Mouse (Mus musculus) CD4-positive helper T cell, adult 2 months (primary cell): ENCODE data around the gene Cybrd1.

Source experiments
- DNase-seq: peaks from one replicate; pipeline ENCODE4 v3.0.0-alpha.2; 2012; ENCODE audit warnings: low read depth, missing footprints, low spot score

Cybrd1 gene

DNA sequence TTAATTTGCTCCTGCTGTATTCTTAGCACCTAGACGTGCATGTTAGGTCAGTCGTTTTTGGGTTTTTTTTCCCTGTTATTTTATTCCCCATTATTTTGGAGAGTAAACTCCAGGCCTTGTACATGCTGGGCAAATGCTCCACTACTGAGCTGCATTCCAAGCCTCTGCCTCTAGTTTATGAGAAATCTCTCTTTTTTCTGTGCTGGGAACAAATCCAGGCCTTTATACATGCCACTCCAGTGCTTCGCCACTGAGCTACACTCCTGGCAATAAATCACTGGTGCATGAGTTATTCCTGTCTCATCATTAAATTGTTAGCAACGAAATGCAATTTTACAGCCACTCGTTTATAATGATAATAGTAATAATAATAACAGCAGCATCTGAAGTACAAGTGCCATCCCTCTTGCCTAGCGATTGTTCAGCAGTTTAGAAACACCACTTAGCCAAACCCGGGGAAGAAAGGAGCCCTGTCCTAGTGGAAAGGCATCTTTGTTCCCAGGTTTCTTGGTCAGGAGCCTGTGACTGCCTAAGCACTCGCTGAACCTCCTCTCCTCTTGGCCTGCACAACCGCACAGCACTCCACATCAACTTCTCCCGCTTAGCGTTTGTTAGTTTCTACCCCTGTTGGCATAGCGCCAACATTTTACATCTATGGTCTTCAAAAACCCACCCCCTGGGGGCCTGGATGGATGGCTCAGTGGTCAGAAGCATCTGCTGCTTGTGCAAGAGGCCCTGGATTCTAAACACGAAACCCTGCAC is 4.7 kb downstream of the Cybrd1 start:
- DNase-seq = no peak

DNA sequence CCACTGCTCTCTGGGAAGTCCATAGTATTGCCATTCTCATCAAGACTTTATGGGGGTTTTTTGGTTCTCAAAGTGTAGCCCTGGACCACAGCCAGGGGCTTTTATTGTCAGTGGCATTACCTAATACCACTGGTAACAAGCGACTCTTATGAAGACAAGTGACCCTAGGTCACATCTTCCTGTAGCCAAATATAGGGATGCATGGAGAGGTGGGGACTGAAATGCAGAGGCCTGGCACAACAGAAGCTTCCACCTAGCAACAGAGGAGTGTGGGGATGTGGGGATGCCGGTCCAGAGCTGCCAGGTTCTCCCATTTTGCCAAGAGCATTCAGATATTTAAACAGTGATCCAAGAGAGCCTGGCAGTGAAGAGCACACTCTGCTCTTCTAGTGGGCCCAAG is 5.9 kb downstream of the Cybrd1 start:
- no peak for DNase-seq

DNA sequence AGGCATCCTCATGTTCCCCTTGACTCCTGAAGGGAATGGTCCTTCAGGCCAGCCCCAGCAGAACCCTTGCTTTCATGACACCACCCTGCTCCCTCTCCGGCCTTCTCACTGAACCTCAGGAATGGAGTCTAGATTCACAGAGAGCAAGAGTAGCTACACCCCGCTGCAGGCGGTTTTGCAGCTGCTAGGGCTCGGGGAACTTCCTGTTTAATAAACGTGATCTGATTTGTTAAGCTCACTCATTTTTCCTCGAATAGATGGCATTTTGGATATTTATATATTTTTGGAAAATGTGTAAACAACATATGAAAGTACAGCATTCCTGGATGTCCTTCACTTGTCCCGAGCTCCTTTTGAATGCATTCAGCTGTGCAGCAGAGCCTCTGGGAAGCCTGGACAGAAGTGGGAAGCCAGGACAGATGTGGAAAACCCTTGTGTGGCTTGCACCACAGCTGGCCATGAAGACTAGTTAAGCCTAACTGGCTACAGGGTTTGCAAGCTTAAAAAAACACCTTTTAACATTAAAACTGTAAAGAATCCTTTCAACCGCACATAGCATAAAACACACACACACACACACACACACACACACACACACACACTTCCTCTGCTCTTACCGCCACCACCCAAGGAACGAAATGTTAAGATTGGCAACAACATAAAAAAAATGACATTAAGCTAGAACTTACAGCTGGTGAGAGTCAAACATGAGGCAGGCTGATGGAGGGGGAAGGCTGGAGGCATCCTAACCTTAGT is 10.2 kb downstream of the Cybrd1 start:
- peak; percentile 69 for DNase-seq

DNA sequence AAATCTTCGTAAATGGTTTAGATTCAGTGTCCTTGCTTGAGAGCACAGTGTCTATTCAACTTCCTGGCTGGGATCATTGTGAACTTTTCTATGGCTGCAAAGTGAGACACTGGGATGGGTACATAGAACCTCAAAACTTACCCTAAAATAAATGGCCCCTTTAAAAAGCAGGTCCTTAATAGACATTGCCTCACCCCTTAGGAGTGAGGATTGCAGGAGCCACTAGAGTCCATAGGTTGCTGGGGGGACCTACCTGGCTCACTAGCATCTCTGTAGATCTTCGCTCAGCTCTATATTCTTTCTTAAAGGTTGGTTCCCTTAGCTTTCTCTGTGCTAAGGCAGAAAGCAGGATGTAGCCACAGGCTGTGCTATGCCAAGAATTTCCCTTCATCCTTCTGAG is 12.6 kb downstream of the Cybrd1 start:
- DNase-seq = no peak

DNA sequence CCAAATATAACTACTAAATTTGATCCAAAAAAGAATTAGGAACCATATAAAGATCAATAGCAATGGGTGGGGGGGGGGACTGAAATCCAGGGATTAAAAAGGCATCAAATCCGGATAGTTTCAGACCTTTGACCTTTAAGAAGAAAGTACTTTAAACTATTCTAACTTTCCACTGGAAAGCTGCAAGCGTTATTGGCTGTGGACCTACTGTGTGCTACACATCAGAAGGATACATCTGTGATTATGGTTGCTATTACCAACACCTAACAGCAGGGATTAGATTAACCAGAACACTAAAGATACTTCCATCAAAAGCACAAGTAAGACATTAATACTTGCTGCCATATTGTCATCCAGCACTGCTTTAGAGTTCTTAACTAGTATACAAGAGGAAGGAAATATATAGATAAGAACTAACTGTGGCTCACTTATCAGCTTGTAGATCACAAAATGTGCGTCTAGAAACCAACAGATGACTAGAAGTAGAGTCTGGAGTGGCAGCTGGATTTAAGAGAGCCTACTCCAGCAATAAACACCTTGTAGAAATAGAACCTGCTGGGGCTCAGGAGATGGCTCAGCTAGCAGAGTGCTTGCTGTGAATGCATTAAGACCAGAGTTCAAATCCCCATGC is 14.3 kb downstream of the Cybrd1 start:
- DNase-seq = peak; percentile 40

DNA sequence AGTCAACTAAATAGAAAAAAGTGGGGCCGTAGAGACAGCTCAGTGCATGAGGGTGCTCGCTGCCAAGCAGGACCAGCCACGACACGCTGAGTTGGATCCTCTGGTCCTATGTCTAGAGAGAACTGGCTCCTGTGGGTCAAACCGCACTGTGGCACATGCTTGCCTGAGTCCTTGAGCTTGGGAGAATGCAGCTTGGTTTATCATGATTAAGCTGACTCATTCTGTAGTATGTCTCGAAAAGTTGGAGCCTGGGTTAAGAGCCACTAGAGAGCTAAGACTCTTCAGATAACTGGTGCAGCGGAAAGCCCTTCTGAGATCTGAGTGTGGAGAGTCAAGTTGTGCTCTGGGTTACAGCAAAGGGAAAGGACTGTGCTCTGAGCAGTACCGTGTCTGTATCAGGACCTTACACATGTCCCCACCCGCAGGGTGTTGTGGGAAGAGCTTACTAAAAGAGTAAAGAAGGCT is 16.4 kb downstream of the Cybrd1 start:
- DNase-seq = no peak

DNA sequence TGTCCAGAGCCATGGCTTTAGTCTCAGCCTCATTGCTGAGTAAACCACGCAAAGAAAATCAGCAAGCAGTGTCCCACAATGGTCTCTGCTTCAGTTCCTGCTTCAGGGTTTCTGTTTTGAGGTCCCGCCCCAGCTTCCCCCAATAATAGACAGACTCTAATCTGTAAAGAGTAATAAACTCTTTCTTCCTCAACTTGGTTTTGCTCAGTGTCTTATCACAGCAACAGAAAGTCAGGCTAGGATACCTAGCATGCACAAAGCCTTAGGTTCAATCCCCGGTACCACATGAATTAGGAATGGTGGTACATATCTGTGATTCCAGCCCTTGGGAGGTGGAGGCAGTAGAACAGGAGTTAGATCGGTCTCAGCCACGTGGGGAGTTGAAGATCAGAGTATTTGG is 17.1 kb downstream of the Cybrd1 start:
- DNase-seq = no peak

DNA sequence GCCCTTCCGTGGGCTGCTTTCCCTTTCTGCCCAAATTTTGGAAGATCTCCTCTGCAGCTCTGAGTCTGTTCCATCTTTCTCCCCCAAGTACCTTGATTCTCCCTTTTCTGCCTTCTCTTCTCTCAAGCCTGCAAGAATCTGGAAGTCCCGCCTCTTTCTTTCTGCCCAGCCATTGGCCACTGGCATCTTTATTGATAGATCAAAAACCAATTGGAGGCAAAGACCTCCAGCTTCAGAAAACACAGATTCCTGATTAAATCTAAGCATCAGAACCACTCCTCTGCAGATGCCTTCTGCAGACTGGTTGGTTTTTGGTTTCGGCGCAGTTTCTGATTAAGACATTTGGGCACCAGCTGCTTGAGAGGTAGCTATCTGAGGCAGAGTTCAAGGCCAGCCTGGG is 22.9 kb downstream of the Cybrd1 start:
- DNase-seq = no peak

DNA sequence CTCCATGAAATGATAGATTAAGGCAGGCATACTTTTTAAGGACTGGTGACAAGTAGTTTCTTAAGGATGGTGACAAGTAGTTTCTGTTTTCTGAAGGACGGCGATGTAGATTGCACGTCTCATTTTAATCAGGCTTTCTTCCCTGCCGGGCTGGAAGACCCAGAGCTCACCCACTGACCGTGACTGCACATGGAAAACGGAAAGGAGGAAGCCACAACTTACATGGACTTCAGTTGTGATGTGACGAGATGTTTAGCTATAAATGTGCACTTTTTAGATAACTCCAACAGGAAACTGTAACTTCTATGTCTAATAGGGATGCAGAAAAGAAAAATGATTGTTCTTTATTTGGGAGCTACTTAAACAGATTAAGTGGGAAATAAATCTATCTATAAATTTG is 24.7 kb downstream of the Cybrd1 start:
- no peak for DNase-seq

DNA sequence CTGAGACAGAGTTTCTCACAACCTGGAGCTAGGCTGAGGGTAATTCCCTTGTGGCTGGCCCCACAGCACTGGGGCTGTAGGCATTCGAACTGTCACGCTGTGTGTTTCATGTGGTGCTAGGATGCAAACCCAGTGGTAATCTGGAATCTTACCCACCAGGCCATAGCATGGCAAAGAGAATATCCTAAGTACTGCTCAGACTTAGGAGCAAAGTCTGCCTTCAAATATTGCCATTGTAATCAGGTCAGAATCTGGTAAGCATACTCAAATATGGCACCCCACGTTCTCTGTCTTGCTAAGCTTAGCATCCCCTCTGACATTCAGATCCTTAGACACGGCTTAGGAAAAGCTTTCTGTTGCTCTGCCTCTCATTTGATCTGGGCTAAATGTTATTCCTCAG is 28.1 kb downstream of the Cybrd1 start:
- DNase-seq = no peak

DNA sequence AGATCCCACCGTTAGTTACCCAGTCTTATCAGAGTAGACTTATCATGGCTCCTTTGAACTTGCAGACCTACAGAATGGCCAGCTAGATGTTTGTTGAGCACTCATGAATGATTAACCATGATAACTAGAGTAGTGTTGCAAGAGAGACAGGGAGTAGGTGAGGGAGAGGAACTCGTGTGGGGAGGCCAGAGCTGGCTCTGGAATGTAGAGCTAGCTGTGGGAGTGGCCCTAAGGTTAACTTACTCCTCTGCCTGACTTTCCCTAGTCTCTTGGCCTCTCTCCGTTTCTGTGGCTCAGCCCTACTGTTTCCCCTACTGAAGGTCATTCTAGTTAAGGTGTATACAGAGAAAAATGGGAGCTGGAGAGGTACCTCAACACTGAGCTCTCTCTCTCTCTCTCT is 28.5 kb downstream of the Cybrd1 start:
- DNase-seq = no peak

DNA sequence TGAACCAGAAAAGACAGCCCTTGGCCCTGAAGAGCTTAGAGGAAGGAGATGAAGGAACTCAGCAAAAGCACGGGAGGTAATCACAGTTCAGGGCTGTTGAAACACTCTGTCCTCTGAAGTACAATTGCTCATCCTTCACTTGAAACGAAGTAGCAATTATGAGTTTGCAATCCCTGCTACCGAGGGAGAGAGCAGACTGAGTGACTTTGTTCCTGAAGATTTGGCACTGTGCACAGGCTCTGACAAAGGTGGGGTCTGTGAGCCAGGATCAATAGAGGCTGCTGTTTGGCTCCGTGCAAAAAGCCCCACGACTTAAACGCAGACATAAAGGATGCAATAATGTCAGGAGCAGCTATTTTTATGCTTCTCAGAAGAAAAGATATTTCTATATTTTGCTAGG is 30.1 kb downstream of the Cybrd1 start:
- DNase-seq = no peak

DNA sequence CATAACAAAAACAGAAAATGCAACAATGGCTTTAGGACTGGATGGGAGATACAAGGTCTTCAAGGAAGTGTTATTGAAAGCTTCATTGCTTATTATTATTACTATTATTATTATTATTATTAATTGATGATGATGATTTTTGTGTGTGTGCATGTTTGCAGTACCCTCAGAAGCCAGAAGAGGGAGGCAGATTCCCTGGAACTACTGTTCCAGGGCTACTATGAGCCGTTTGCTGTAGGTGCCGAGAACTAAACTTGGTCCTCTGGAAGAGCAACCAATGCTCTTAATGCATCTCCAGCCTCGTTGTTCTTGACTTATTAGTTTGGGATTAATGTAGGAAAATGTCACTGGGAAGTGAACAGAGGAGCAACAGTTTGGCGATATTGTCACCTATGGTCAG is 34.4 kb downstream of the Cybrd1 start:
- no peak for DNase-seq

DNA sequence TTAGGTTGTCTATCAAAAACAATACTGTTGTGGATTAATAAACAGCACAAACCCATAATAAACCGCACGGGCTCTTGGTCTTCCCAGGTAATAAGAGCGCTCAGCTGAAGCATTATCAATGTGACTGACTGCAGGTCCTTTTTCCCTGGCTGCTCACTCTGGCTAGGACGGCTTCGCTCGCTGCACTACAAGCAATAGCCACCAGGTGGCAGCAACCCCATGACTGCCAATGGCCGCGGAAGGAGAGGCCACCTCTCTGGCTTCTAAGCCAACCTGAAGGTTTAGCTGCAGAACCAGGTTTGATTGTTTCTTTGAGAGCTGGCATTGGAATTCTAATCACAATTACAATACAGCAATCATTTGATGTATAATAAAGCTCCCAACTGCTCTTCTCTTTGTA is 37.8 kb downstream of the Cybrd1 start:
- peak; percentile 58 for DNase-seq

DNA sequence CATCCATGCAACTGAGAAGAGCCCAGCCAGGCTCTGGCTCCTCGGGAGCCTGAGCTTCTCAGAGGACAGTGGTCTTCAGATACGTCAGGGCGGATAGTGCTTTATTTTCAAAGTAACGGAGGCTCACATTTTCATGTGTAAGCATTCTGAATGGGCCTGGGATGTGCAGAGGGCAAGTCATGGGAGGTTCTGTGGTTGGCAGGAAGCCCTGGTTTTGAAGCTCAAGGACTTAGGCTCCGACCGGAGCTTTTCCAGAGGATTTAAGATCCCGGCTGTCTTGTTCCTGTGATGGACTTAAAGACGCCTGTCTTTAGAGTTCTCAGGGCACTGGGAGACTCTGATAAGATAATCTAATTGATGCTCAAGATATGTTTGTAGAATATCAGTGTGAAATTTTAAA is 38.7 kb downstream of the Cybrd1 start:
- DNase-seq = no peak

DNA sequence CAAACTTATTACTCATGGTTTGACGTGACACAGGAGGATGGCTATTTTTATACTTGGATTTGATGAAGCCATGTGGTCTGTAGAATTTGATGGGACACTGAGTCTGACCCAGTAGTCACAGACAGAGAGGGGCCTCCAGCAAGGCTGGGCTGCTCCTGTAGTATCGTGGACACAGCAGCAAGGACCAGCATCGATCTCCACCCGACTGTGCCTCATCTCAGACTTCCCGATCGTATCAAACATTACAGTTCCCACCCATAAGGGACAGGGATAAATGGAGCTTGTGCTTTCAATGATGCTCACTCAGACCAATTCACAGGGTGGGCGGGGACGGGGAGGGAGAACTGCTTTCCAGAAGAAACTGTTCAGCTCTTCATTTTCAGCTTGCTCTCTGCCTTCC is 40.2 kb downstream of the Cybrd1 start:
- DNase-seq = no peak

DNA sequence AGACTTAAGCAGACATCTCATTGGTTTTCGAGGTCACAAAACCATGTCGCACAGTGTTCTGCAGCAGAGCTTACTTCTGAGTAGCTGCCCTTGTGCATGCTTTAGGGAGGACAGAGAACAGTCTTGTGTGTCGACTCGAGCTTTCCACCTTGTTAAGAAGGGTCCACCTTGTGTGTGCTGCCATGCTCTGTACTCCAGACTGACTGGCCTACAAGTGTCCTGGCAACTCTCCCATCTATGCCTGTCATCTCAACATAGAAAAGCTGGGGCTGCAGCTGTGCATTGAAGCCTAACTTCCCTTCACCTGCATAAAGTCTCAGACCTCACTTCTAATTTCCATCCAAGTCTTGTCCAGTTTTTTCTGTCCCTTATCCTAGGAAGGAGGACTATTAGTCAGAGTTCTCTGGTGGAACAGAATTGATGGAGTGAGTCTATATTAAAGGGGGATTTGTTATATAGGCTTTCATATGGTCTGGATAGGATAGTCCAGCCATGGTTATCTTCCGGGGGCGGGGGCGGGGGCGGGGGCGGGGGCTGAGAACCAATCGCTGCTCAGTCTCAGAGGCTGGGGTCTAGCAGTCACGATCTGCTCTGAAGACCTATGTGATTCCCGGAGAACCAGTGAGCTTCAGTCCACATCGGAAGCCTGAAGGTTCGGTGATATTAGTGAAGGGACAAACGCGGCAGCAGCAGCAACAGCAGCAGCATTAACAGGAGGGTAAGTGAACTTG is 42.0 kb downstream of the Cybrd1 start:
- no peak for DNase-seq

DNA sequence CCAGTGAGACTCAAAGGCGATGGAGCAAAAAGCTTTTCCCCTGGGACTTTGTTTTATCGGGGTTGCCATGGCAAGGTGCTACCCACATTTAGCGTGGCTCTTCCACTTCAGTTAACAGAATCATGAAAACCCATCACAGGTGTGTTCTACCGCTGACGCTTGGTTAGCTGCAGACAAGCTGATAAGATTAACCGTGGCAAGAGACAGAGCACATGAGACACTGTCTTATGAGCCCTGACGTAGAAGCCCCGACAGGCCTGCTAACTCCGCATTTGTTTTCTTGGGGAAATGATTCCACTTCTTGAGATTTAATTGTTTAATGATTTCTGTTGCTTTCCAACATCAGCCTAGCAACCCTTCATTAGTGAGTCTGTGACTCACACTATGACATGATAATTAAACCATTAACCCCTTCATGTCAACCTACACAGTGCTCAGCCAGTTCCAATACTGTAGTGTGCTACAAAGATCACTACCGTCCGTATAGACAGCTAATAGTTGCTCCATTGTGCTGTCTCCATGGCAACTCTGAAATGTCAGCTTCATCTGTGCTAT is 42.7 kb downstream of the Cybrd1 start:
- no peak for DNase-seq

DNA sequence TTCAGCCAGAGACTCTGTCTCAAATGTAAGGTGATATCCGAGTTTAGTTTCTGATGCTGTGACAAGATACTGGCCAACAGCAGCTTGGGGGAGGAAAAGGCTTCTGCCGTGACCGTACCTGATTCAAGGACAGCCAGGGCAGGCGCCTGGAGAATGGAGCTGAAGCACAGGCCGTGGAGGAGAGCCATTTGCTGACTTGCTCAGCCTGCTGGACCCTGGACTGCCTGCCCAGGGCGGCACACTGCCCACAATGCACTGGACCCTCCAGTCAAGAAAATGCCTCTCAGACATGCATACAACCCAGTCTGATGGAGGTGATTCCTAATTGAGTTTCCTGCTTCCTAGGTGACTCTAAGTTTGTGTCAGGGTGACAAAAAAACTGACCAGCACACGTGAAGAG is 43.8 kb downstream of the Cybrd1 start:
- no peak for DNase-seq

DNA sequence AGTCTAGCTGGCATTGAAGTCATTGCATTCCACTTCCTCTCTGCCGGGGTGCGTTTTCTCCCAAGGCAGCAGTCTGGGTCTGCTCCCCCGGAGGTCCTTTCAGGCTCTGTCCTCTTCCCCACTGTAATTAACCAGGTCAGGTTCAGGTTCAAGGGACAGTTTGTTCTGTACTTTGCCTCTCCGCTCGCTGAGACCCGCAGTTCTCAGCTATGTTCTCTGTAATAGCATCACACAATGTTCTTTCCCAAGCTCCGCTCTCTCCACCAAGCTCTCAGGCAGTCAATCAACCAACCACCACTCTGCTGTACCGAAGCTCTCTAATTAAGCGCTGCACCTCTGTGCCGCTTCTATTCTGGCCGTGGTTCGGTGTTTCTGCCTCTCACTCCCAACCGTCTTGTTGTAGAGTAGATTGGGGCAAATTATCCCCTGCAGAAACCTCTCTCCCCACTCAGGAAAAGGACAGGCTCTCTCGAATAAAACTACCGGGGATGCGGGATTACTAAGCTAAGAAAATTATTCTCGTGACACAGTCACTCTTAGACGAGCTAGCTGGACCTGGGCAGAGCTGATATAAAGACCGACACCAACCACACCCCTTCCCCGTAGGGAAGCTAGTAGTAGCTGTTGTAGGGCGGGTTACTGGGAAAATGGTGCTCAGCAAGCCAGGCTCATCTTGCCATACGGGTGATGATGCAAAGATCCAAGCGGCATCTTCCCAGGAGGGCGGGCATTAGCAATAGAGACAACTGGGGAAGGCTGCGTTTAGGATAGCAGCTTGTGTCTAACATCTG is 45.3 kb downstream of the Cybrd1 start:
- no peak for DNase-seq

DNA sequence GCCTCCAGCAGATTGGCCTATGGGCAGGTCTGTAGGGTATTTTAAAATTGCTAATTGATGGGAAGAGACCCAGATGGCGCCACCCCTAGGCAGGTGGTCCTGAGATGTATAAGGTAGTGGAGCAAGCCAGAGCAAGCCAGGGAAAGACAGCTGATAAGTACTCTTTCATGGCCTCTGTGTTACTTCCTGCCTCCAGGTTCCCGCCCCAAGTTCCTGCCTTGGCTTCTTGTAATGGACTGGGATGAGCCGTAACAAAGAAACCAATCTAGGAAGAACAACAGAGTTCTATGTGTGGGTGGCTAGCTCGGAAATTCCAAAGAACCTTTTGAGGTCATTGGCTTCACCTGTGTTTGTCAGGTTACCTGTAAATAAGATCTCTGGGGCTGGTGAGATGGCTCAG is 49.5 kb downstream of the Cybrd1 start:
- no peak for DNase-seq
